Mouse (Mus musculus) liver, postnatal 0 days (tissue): ENCODE results near the gene Cald1. TPM values are rescaled to one million over a fixed set of nuclear protein-coding genes. Genes with fewer than 3 reads are reported as not detected.

Experiments used
- ATAC-seq: fragments of 200-750 bp; cut with Nextera tagmentation; 2 replicates; pipeline ENCODE4 v1.8.0; 2017; ENCODE audit warnings: mild to moderate bottlenecking, moderate library complexity
- DNase-seq: peaks from one replicate; pipeline ENCODE4 v3.0.0-alpha.2; 2016
- H3K27ac ChIP-seq: fragments of 300-500 bp; sonication (generic); 2 replicates; pipeline ENCODE4 v1.5.1; 2014; ENCODE audit warnings: antibody characterized with exemption, moderate library complexity, mild to moderate bottlenecking, low read depth
- H3K27me3 ChIP-seq: fragments of 300-500 bp; sonication (generic); 2 replicates; pipeline ENCODE4 v1.6.1; 2014; ENCODE audit warnings: low read length, control low read depth, mixed read lengths; ENCODE audit not compliant: insufficient read depth
- H3K36me3 ChIP-seq: fragments of 300-500 bp; sonication (generic); replicated peaks from 2 replicates; pipeline ENCODE4 v1.6.1; 2014; ENCODE audit warnings: mild to moderate bottlenecking, control low read depth, low read length, moderate library complexity, mixed read lengths; ENCODE audit not compliant: insufficient read depth
- H3K4me1 ChIP-seq: fragments of 300-500 bp; sonication (generic); 2 replicates; pipeline ENCODE4 v1.6.1; 2014; ENCODE audit warnings: antibody characterized with exemption, mild to moderate bottlenecking, control low read depth; ENCODE audit not compliant: insufficient read depth
- H3K4me2 ChIP-seq: fragments of 300-500 bp; sonication (generic); 2 replicates; pipeline ENCODE4 v1.6.1; 2014; ENCODE audit warnings: low read depth, mild to moderate bottlenecking, low read length, moderate library complexity, mixed read lengths
- H3K4me3 ChIP-seq: fragments of 300-500 bp; sonication (generic); 2 replicates; pipeline ENCODE4 v1.5.1; 2014; ENCODE audit warnings: low read depth, low read length
- H3K9ac ChIP-seq: fragments of 300-500 bp; sonication (generic); replicated peaks from 2 replicates; pipeline ENCODE4 v1.6.1; 2014; ENCODE audit warnings: mild to moderate bottlenecking, moderate library complexity
- H3K9me3 ChIP-seq: fragments of 300-500 bp; sonication (generic); 2 replicates; pipeline ENCODE4 v1.6.1; 2016; ENCODE audit warnings: mild to moderate bottlenecking, control low read depth, low read length, mixed read lengths
- CTCF ChIP-seq: sonication (generic); IDR thresholded peaks from 2 replicates; pipeline ENCODE4 v1.5.1; 2016; ENCODE audit warnings: antibody characterized with exemption, low read depth
- EP300 ChIP-seq: IDR thresholded peaks from 2 replicates; pipeline ENCODE4 v1.6.1; 2016; ENCODE audit warnings: antibody characterized with exemption, low read depth, mild to moderate bottlenecking
- WGBS: fragments of 180-500 bp; shearing (Covaris S2); extraction: QIAGEN DNeasy Blood & Tissue Kit; methylation state at CpG from one replicate; pipeline ENCODE4 v1.1.7; 2014; ENCODE audit not compliant: insufficient replicate concordance; 5-methylcytosine and 5-hydroxymethylcytosine counted together
- polyA plus RNA-seq: library from polyadenylated mRNA; unstranded; fragments of >200 nt; fragmentation: Nextera tagmentation; extraction: Ambion mirVana; gene quantifications from 2 replicates; pipeline ENCODE4 v1.2.1, GENCODE M21; 2015

Gene Cald1
- polyA plus RNA-seq, 1 experiment from 2014 or later: 131 TPM

GRCm38 (mm10) chr6:34651298-34651697 lies 53.0 kb downstream of the Cald1 start:
- Histone ChIP-seq H3K4me1 (no peaks in the 10 kb centered on the region), H3K4me2 (no peak overlapping the region), H3K27ac (no peak overlapping the region), H3K4me3 (no peak overlapping the region), H3K9me3 (no peaks in the 10 kb centered on the region), H3K36me3 (no peaks in the 10 kb centered on the region), H3K27me3 (no peaks in the 10 kb centered on the region), H3K9ac (no peak overlapping the region)
- TF ChIP-seq CTCF (no peak), EP300 (no peak)
- 81% methylated on average over 7 of the region's 7 CpGs for WGBS
- ATAC-seq (no peak), DNase-seq (no peak)

GRCm38 (mm10) chr6:34655719-34656118 lies 57.4 kb downstream of the Cald1 start:
- peak; percentile 60 for ATAC-seq
- H3K9ac ChIP-seq: no peak overlapping the region
- no peak overlapping the region for H3K4me3 ChIP-seq
- no peak overlapping the region for H3K27ac ChIP-seq
- no peaks in the 10 kb centered on the region for H3K36me3 ChIP-seq
- no peaks in the 10 kb centered on the region for H3K4me1 ChIP-seq
- TF ChIP-seq EP300: no peak
- no peak for TF ChIP-seq CTCF
- no peak for DNase-seq
- no peaks in the 10 kb centered on the region for H3K27me3 ChIP-seq
- H3K9me3 ChIP-seq: no peaks in the 10 kb centered on the region
- H3K4me2 ChIP-seq: no peak overlapping the region
- 41% methylated on average over 3 of the region's 3 CpGs for WGBS

- Histone ChIP-seq H3K4me2 (no peak overlapping the region), H3K4me3 (no peak overlapping the region), H3K9me3 (no peaks in the 10 kb centered on the region), H3K27me3 (no peaks in the 10 kb centered on the region), H3K9ac (no peak overlapping the region), H3K4me1 (no peaks in the 10 kb centered on the region), H3K27ac (no peak overlapping the region), H3K36me3 (no peaks in the 10 kb centered on the region)
- TF ChIP-seq EP300 (no peak), CTCF (no peak)
- no peak for ATAC-seq
- no peak for DNase-seq
- 72% methylated on average over 5 of the region's 5 CpGs for WGBS
These were observed 60.5 kb downstream of the Cald1 start for GRCm38 (mm10) chr6:34658791-34659190.

GRCm38 (mm10) chr6:34660724-34661123 lies 62.4 kb downstream of the Cald1 start:
- no peak overlapping the region for H3K9ac ChIP-seq
- no peaks in the 10 kb centered on the region for H3K27me3 ChIP-seq
- TF ChIP-seq EP300: no peak
- TF ChIP-seq CTCF: no peak
- H3K4me3 ChIP-seq: no peak overlapping the region
- no peak overlapping the region for H3K4me2 ChIP-seq
- no peaks in the 10 kb centered on the region for H3K9me3 ChIP-seq
- no peak overlapping the region for H3K27ac ChIP-seq
- no peaks in the 10 kb centered on the region for H3K4me1 ChIP-seq
- no peak for DNase-seq
- 38% methylated on average over 8 of the region's 8 CpGs for WGBS
- ATAC-seq: no peak
- H3K36me3 ChIP-seq: no peaks in the 10 kb centered on the region

GRCm38 (mm10) chr6:34662626-34663025 lies 64.3 kb downstream of the Cald1 start:
- H3K4me3 ChIP-seq: no peak overlapping the region
- no peak for ATAC-seq
- no peaks in the 10 kb centered on the region for H3K27me3 ChIP-seq
- H3K4me2 ChIP-seq: no peak overlapping the region
- WGBS: 51% methylated on average over 6 of the region's 6 CpGs
- H3K9me3 ChIP-seq: no peaks in the 10 kb centered on the region
- no peaks in the 10 kb centered on the region for H3K36me3 ChIP-seq
- TF ChIP-seq CTCF (no peak), EP300 (no peak)
- H3K4me1 ChIP-seq: no peaks in the 10 kb centered on the region
- H3K27ac ChIP-seq: no peak overlapping the region
- DNase-seq: no peak
- H3K9ac ChIP-seq: no peak overlapping the region

GRCm38 (mm10) chr6:34664291-34664690 lies 66.0 kb downstream of the Cald1 start:
- TF ChIP-seq CTCF (no peak), EP300 (no peak)
- Histone ChIP-seq H3K9ac (no peak overlapping the region), H3K27ac (no peak overlapping the region), H3K4me1 (no peaks in the 10 kb centered on the region), H3K36me3 (no peaks in the 10 kb centered on the region), H3K27me3 (no peaks in the 10 kb centered on the region), H3K4me3 (no peak overlapping the region), H3K9me3 (no peaks in the 10 kb centered on the region), H3K4me2 (no peak overlapping the region)
- no peak for ATAC-seq
- no peak for DNase-seq
- 58% methylated on average over 4 of the region's 4 CpGs for WGBS

GRCm38 (mm10) chr6:34664749-34665148 lies 66.4 kb downstream of the Cald1 start:
- no peak for DNase-seq
- H3K4me3 ChIP-seq: no peak overlapping the region
- no peaks in the 10 kb centered on the region for H3K27me3 ChIP-seq
- H3K36me3 ChIP-seq: no peaks in the 10 kb centered on the region
- TF ChIP-seq CTCF (no peak), EP300 (no peak)
- H3K4me1 ChIP-seq: no peaks in the 10 kb centered on the region
- no peak overlapping the region for H3K27ac ChIP-seq
- no peak overlapping the region for H3K9ac ChIP-seq
- H3K9me3 ChIP-seq: no peaks in the 10 kb centered on the region
- H3K4me2 ChIP-seq: no peak overlapping the region
- ATAC-seq: no peak
- WGBS: 71% methylated on average over 5 of the region's 5 CpGs
